Mouse (Mus musculus): ENCODE data around the gene Smad3.

- TF ChIP-seq GATA1 (IDR thresholded peaks at IDR 0.05; ENCODE audit: borderline replicate concordance, low read length), result no peak
- TF ChIP-seq FLI1 (IDR thresholded peaks at IDR 0.05; ENCODE audit: low read length), result no peak
These were observed 2.4 kb upstream of the Smad3 start for GRCm38 (mm10) chr9:63759973-63760722.
